Mouse (Mus musculus): ENCODE data around the gene 2310030G06Rik.

DNA sequence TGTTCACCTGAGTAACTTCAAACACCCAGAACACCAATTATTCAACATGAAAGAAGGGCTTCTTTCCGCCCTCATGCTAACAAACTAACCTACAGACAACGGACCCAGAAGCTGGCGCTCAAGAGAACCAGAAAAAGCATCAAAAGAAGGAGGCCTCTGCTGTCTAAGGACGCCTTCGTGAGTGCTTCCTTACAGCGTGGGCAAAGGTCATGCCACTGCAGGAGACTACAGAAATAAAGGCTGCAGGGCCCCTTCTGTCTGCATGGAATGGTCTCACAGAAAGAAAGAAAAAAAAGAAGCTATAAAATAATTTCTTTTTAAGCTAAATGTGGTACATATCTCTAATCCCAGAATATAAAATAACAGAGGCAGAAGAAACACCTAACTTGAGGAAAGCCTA, 41.4 kb downstream of the 2310030G06Rik start:
- no peak for TF ChIP-seq CTCF (conservative IDR thresholded peaks at IDR 0.05; ENCODE audit: insufficient read depth, insufficient read length, low read depth, low read length)
- TF ChIP-seq POLR2A (IDR thresholded peaks at IDR 0.05; ENCODE audit: low read depth, low read length): no peak
